Mouse (Mus musculus): Measurements from ENCODE around the gene Ensa.

DNA sequence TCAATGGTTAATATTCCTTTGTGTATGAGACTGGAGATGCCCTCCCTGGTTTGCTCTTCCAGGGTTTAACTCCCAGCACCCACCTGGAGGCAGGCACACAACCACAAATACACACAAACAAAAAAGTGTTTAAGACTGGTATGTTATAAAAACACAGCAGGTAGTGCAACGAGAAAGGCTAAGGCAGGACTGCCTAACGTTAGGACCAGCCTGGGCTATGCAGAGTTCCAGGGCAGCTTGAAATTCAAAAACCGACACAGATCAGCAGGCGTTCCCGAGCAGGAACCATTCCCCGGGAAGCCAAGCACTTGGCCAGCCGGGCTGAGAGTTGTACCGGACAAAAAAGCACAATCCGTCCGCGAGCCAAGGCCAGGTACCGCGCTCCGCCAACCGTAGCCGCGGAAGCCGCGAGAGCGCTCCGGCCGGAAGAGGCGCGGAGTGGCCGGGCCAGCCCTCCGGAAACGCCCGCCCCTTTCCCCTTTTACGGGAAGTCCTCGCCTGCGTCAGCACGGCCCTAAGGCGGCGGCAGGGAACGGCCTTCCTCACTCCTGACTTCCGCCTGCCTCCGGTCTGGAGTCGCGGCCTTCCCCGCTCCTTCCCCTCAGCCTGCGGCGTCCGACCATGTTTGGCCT lies 33.6 kb downstream of the Ensa start, which contains the start of gene Mcl1:
- 0 out of 2 replicates have a peak, but pooled peaks have one; percentile 3 for TF ChIP-seq CTCF (conservative IDR thresholded peaks at IDR 0.05; ENCODE audit: insufficient read depth, insufficient read length, low read depth, low read length)
- peak; percentile 99 for TF ChIP-seq POLR2A (IDR thresholded peaks at IDR 0.05; ENCODE audit: low read depth, low read length)

Data from kidney, adult 2 months (tissue).